Mouse (Mus musculus): ENCODE results near the gene Olfr328. TPM values are rescaled to one million over a fixed set of nuclear protein-coding genes. Genes with fewer than 3 reads are reported as not detected.

Gene Olfr328
- not detected for polyA plus RNA-seq (2012; fragmentation: generic; extraction: Trizol)
- long read RNA-seq, experiment 1: 0 reads
- long read RNA-seq, experiment 2: 0 reads

DNA sequence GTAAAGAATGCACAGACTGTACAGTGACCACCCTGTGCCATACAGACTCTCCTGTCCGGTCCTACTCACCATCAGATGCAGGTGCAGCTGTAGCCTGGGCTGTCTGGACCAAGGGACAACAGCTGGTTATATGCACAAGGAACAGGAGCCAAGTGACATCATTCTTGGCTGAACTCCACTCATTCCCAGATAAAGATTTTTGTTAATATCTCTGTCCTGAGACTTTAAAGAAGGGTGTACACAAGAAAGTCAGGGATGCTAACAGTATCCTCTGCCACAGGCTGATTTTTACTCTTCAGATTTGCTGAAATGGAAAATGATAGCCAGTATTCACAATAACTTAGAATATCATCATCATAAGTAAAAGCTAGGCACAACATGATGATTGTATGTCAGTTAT is at the start of gene Olfr328:
Gene Olfr328, minus strand, starts transcription at position 101 of the 400 bp plus-strand sequence.
- no peaks in the 10 kb centered on the region for H3K79me3 ChIP-seq (ENCODE audit: low read depth)
- no peaks in the 10 kb centered on the region for H3K79me2 ChIP-seq (ENCODE audit: control insufficient read depth, insufficient read depth)
- no peak for TF ChIP-seq FOSL1 (IDR thresholded peaks at IDR 0.05; ENCODE audit: insufficient read depth, low read length, poor library complexity, severe bottlenecking)
- TF ChIP-seq MYOD1 (IDR thresholded peaks at IDR 0.05; ENCODE audit: control insufficient read depth, insufficient read length, low read depth): no peak
- no peak for TF ChIP-seq MAX (IDR thresholded peaks at IDR 0.05)
- no peak for TF ChIP-seq USF1 (IDR thresholded peaks at IDR 0.05; ENCODE audit: low read depth)
- no peak for TF ChIP-seq CEBPB (IDR thresholded peaks at IDR 0.05; ENCODE audit: low read depth)
- TF ChIP-seq CTCF (IDR thresholded peaks at IDR 0.05; ENCODE audit: control insufficient read depth, insufficient read depth, insufficient read length): no peak
- TF ChIP-seq MYOG (IDR thresholded peaks at IDR 0.05; ENCODE audit: control insufficient read depth, extremely low read depth, insufficient read length): no peak
- no peak within 1 kb of the TSS for H3K4me3 ChIP-seq (ENCODE audit: insufficient read depth, poor library complexity, severe bottlenecking)
- no peaks in the 10 kb centered on the region for H3K36me3 ChIP-seq (ENCODE audit: control insufficient read depth, insufficient read depth)
- H3ac ChIP-seq (ENCODE audit: control insufficient read depth, insufficient read length, low read depth): no peak within 1 kb of the TSS
- no peaks in the 10 kb centered on the region for H3K27me3 ChIP-seq (ENCODE audit: control insufficient read depth, insufficient read depth, insufficient read length)

DNA sequence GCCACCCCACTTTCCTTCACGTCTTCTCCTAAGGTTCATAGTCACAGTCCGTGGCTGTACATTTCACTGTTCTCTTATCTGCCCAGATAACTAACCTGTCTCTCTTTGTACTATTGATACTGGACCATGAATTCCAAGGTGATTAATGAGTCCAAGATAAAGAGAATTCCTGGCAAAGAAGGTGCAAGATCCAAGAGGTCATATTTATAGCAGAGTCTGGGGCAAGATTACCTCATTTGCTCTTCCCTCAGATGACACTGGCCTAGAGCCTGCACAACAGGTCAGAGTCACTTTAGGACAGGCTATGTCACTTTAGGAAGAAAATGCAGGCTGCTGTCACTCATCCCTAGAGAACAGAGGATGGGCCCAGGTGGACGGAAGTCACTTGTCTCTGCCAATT is 49.8 kb upstream of the Olfr328 start:
- TF ChIP-seq MYOD1 (IDR thresholded peaks at IDR 0.05; ENCODE audit: control insufficient read depth, insufficient read length, low read depth) (no peak), CTCF (IDR thresholded peaks at IDR 0.05; ENCODE audit: control insufficient read depth, insufficient read depth, insufficient read length) (no peak), MAX (IDR thresholded peaks at IDR 0.05) (no peak), CEBPB (IDR thresholded peaks at IDR 0.05; ENCODE audit: low read depth) (no peak), MYOG (IDR thresholded peaks at IDR 0.05; ENCODE audit: control insufficient read depth, extremely low read depth, insufficient read length) (no peak), USF1 (IDR thresholded peaks at IDR 0.05; ENCODE audit: low read depth) (no peak), FOSL1 (IDR thresholded peaks at IDR 0.05; ENCODE audit: insufficient read depth, low read length, poor library complexity, severe bottlenecking) (no peak)
- Histone ChIP-seq H3K36me3 (ENCODE audit: control insufficient read depth, insufficient read depth) (no peaks in the 10 kb centered on the region), H3ac (ENCODE audit: control insufficient read depth, insufficient read length, low read depth) (no peak overlapping the region), H3K27me3 (ENCODE audit: control insufficient read depth, insufficient read depth, insufficient read length) (no peaks in the 10 kb centered on the region), H3K79me3 (ENCODE audit: low read depth) (no peaks in the 10 kb centered on the region), H3K4me3 (ENCODE audit: insufficient read depth, poor library complexity, severe bottlenecking) (no peak overlapping the region), H3K79me2 (ENCODE audit: control insufficient read depth, insufficient read depth) (no peaks in the 10 kb centered on the region)

DNA sequence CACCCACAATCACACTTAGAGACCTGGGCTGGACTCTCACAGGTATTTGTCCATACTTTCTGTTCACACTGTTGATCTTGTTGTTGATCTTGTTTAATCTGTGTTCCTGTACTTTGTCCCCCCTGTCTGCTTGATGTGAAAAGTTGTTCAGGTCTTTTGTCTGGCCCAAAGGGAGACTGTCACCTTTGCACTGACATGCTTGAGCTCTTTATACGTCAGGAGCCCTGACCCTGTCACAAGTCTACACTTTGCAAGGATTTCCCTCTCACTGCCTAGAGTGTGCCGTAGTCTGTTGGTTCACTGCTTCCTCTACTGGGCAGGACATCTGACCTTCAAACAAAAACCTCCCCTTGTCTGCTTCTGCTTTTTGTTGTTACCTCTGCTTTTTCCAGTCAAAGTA is 49.3 kb upstream of the Olfr328 start:
- H3K4me3 ChIP-seq (ENCODE audit: insufficient read depth, poor library complexity, severe bottlenecking): no peak overlapping the region
- H3K27me3 ChIP-seq (ENCODE audit: control insufficient read depth, insufficient read depth, insufficient read length): no peaks in the 10 kb centered on the region
- H3K36me3 ChIP-seq (ENCODE audit: control insufficient read depth, insufficient read depth): no peaks in the 10 kb centered on the region
- no peaks in the 10 kb centered on the region for H3K79me2 ChIP-seq (ENCODE audit: control insufficient read depth, insufficient read depth)
- no peak overlapping the region for H3ac ChIP-seq (ENCODE audit: control insufficient read depth, insufficient read length, low read depth)
- no peak for TF ChIP-seq USF1 (IDR thresholded peaks at IDR 0.05; ENCODE audit: low read depth)
- H3K79me3 ChIP-seq (ENCODE audit: low read depth): no peaks in the 10 kb centered on the region

DNA sequence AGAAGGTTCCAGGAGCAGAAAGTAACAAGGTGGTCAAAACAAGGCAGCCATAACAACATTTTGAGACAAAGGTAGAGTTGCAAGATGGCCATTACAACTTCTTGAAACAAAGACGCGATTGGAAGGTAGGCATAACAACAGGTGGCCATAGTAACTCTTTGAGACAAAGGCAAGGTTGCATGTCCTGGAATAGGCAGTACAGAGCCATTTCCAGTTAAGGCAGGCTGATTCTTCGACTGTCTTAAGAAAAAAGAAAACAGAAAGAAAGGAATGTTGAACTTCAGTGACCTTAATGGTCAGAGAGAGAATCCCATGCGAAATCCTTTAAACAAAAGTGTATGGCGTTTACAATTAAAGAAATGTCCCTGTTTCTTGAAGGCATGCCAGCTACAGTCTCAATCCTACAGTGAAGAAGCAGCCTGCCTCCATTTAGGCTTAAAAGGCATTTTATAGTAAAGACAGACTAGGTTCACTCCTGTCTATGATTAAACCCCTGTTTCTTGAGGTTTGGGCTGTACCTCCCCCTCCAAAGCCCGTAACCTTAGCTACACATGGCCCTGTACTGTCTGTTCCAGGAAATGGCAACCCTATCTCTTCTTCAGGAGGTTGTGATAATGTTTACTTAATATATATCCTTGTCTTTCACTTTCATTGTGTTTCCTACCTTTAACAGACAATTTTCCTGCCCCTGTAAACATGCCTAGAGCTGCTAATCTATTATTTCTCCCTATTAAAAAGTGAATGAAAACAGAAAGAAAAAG is 47.5 kb upstream of the Olfr328 start:
- Histone ChIP-seq H3ac (ENCODE audit: control insufficient read depth, insufficient read length, low read depth) (no peak overlapping the region), H3K79me2 (ENCODE audit: control insufficient read depth, insufficient read depth) (no peaks in the 10 kb centered on the region), H3K79me3 (ENCODE audit: low read depth) (no peaks in the 10 kb centered on the region), H3K4me3 (ENCODE audit: insufficient read depth, poor library complexity, severe bottlenecking) (no peak overlapping the region), H3K36me3 (ENCODE audit: control insufficient read depth, insufficient read depth) (no peaks in the 10 kb centered on the region), H3K27me3 (ENCODE audit: control insufficient read depth, insufficient read depth, insufficient read length) (no peaks in the 10 kb centered on the region)
- no peak for TF ChIP-seq CEBPB (IDR thresholded peaks at IDR 0.05; ENCODE audit: low read depth)
- TF ChIP-seq CTCF (IDR thresholded peaks at IDR 0.05; ENCODE audit: control insufficient read depth, insufficient read depth, insufficient read length): no peak
- TF ChIP-seq FOSL1 (IDR thresholded peaks at IDR 0.05; ENCODE audit: insufficient read depth, low read length, poor library complexity, severe bottlenecking): no peak
- TF ChIP-seq MYOD1 (IDR thresholded peaks at IDR 0.05; ENCODE audit: control insufficient read depth, insufficient read length, low read depth): no peak
- TF ChIP-seq MYOG (IDR thresholded peaks at IDR 0.05; ENCODE audit: control insufficient read depth, extremely low read depth, insufficient read length): no peak
- TF ChIP-seq USF1 (IDR thresholded peaks at IDR 0.05; ENCODE audit: low read depth): no peak
- TF ChIP-seq MAX (IDR thresholded peaks at IDR 0.05): no peak

DNA sequence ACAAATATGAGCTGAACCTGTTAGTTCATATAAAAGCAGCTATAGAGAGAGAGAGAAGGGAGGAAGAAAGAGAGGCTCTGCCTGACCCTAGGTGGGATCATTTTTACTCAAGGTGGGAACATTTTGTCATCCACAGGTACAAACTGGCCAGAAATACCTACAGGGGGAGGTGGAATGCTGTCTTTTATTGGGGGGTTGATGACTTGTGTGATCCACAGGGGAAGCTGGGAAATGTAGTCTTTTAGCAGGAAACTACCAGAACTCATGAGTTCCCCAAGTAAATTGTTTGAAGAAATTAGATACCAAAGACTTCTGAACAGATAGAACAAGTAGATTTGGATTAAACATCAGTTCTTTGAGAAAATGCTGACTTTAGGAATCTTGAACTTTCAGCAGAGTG is 46.6 kb upstream of the Olfr328 start:
- no peaks in the 10 kb centered on the region for H3K79me3 ChIP-seq (ENCODE audit: low read depth)
- H3K36me3 ChIP-seq (ENCODE audit: control insufficient read depth, insufficient read depth): no peaks in the 10 kb centered on the region
- H3K4me3 ChIP-seq (ENCODE audit: insufficient read depth, poor library complexity, severe bottlenecking): no peak overlapping the region
- H3K27me3 ChIP-seq (ENCODE audit: control insufficient read depth, insufficient read depth, insufficient read length): no peaks in the 10 kb centered on the region
- no peak overlapping the region for H3ac ChIP-seq (ENCODE audit: control insufficient read depth, insufficient read length, low read depth)
- H3K79me2 ChIP-seq (ENCODE audit: control insufficient read depth, insufficient read depth): no peaks in the 10 kb centered on the region
- TF ChIP-seq MYOG (IDR thresholded peaks at IDR 0.05; ENCODE audit: control insufficient read depth, extremely low read depth, insufficient read length) (no peak), CTCF (IDR thresholded peaks at IDR 0.05; ENCODE audit: control insufficient read depth, insufficient read depth, insufficient read length) (no peak), MAX (IDR thresholded peaks at IDR 0.05) (no peak), MYOD1 (IDR thresholded peaks at IDR 0.05; ENCODE audit: control insufficient read depth, insufficient read length, low read depth) (no peak), FOSL1 (IDR thresholded peaks at IDR 0.05; ENCODE audit: insufficient read depth, low read length, poor library complexity, severe bottlenecking) (no peak)

DNA sequence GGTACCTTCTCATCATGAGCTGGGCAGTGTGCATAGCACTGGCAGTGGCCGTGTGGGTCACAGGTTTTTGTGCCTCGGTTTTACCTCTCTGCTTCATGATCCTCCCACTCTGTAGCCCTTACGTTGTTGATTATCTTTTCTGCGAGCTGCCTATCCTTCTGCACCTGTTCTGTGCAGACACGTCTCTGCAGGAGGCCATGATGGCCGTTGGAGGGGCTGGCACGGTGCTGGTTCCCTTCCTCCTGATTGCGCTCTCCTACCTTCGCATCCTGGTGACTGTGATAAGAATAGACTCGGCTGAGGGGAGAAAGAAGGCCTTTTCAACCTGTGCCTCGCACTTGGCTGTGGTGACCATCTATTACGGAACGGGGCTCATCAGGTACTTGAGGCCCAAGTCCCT is 42.4 kb upstream of the Olfr328 start:
- Histone ChIP-seq H3K36me3 (ENCODE audit: control insufficient read depth, insufficient read depth) (no peaks in the 10 kb centered on the region), H3K27me3 (ENCODE audit: control insufficient read depth, insufficient read depth, insufficient read length) (no peaks in the 10 kb centered on the region), H3K4me3 (ENCODE audit: insufficient read depth, poor library complexity, severe bottlenecking) (no peak overlapping the region), H3K79me3 (ENCODE audit: low read depth) (no peaks in the 10 kb centered on the region), H3K79me2 (ENCODE audit: control insufficient read depth, insufficient read depth) (no peaks in the 10 kb centered on the region), H3ac (ENCODE audit: control insufficient read depth, insufficient read length, low read depth) (no peak overlapping the region)
- no peak for TF ChIP-seq CEBPB (IDR thresholded peaks at IDR 0.05; ENCODE audit: low read depth)
- no peak for TF ChIP-seq MYOD1 (IDR thresholded peaks at IDR 0.05; ENCODE audit: control insufficient read depth, insufficient read length, low read depth)
- TF ChIP-seq CTCF (IDR thresholded peaks at IDR 0.05; ENCODE audit: control insufficient read depth, insufficient read depth, insufficient read length): no peak
- TF ChIP-seq FOSL1 (IDR thresholded peaks at IDR 0.05; ENCODE audit: insufficient read depth, low read length, poor library complexity, severe bottlenecking): no peak
- TF ChIP-seq USF1 (IDR thresholded peaks at IDR 0.05; ENCODE audit: low read depth): no peak
- no peak for TF ChIP-seq MAX (IDR thresholded peaks at IDR 0.05)
- TF ChIP-seq MYOG (IDR thresholded peaks at IDR 0.05; ENCODE audit: control insufficient read depth, extremely low read depth, insufficient read length): no peak

All from C2C12 (cell line).